Mouse (Mus musculus) cerebral cortex, adult 2 months (tissue): Measurements from ENCODE around the gene Foxc1.

Source experiments
- WGBS: fragments of 180-500 bp; shearing (Covaris S2); methylation state at CpG from one replicate; pipeline ENCODE4 v1.1.7; 2018; 5-methylcytosine and 5-hydroxymethylcytosine counted together

Foxc1 gene

DNA sequence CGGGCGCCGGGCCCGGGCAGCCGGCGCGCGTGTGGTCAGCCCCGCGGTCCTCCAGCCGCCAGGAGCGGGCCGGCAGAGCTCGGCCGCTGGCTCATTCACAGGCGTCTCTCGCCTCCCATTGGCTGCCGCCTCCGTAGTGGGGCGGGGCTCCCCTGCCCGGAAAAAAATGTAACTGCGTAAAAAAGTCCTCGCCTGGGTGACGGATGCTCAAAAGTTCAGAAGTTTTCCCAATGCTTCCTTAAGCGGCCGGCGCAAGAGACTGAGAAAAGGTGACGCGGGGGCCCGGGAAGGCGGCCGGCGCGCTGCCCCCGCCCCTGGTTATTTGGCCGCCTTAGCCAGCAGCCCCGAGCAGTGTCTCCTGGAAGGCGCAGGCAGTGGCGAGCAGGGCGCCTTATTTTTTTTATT is at the start of gene Foxc1:
TSS of gene Foxc1 (plus strand) at position 206 of the 405 bp plus-strand sequence.
- under 1% methylated on average over 40 of the region's 40 CpGs for WGBS

DNA sequence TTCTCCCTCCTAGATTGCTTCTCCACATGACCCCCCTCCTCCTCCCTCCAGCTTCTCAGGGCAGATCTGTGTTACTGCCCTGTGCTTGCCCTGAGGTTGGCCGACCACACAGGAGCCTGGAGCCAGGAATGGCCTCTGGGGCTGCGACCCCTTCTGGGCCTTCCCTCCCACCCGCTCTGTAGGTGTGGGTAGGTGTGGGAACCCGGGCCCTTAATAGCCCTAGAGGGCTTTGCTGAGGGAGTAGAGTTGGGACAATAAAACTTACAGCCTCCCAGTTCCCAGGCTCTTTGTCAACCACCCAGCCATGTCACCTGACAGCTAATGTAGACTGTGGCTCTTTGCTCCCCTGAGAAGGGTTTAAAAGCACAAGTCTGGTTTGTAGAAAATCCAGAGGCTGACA is 46.0 kb upstream of the Foxc1 start:
- 65% methylated on average over 4 of the region's 4 CpGs for WGBS

DNA sequence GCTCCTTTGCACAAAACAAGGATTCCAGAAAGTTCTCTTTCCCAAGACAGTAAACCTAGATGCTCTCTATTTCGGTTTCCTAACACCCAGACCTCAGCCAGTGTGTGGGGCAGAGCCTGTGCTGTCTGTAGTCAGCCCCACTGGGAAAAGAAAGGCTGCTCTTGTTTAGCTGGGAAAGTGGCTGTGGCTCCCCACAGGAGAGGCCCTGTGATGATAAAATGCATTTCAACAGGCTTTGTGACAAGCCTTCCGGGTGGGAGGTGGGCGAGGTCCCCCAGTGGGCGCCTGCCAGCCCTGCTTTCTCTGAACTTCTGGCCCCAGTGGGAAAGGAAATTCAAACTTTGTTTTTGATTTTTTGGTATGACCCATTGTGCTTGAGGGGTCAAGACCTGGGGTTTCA is 45.4 kb upstream of the Foxc1 start:
- 61% methylated on average over 4 of the region's 4 CpGs for WGBS

DNA sequence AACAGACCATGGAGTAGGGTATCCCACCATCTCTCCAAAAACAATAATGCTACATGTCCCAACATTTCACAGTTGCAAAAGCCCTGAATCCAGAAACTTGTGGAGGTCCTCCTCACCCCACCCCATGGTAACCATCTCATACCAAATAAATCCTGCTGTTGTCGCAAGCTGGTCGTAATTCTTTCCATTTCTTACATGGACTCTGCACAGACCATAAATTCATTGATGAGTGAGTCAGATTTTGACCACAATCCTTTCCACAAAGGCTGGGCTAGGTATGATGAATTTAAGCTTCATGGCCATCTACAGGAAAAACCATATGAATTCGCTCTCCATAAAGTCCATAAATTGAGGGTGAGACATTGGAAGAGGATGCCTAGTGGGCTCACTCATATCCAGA is 42.0 kb upstream of the Foxc1 start:
- 96% methylated on average over 3 of the region's 3 CpGs for WGBS

DNA sequence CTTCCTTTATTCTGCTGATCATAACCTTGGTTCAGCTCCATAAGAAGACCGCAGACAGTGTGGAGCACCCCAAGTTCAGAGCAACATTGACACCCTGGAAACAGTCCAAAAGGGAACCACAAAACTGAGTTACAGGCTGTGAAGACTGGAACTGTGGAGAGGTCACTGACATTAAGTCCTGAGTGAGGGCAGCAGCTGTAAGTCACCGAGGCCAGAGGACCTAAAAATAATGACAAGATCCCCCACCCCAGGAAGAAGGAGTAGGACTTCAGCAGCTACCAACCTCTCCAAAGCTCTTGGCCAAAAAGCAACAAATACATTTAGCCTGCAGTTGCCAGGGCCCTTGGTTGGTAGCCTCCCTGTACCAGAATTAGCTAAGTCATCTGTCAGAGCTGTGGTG is 40.9 kb upstream of the Foxc1 start:
- WGBS = 85% methylated on average over 2 of the region's 2 CpGs

DNA sequence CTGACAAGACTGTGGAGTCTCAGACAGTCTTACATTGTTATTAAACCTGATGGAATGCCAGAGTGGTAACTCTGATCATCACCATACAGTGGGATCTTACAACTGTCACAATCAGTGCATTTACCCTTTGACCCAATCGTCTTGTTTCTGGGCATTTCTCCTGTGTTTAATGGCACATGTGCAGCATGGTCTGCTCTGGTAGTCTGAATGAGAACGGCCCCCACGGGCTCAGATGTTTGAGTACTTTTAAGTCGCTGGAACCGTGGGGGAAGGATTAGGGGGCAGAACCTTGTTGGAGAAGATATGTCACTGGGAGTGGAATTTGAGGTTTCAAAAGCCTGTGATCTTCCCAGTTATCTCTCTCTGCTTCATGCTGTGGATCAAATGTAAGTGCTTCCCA is 33.6 kb upstream of the Foxc1 start:
- 90% methylated on average over 5 of the region's 5 CpGs for WGBS

DNA sequence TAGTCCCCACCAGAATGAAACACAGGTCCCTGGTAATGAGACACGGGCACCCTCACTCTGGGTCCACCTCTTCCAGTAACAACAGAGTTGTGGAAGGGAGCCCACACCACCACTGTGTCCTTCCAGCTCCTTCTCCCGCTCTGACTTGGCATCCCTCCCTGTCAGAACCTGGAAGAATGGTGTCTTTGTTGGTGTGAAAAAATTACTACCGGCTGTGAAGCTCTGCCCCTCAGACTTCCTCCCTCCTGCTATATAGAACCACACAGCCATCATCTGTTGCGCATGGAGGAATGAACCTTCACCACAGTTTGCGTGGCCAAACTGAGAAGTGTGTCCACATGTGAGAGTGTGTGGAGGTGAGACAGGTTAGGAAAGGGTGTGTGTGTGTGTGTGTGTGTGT is 30.7 kb upstream of the Foxc1 start:
- 49% methylated on average over 5 of the region's 5 CpGs for WGBS

DNA sequence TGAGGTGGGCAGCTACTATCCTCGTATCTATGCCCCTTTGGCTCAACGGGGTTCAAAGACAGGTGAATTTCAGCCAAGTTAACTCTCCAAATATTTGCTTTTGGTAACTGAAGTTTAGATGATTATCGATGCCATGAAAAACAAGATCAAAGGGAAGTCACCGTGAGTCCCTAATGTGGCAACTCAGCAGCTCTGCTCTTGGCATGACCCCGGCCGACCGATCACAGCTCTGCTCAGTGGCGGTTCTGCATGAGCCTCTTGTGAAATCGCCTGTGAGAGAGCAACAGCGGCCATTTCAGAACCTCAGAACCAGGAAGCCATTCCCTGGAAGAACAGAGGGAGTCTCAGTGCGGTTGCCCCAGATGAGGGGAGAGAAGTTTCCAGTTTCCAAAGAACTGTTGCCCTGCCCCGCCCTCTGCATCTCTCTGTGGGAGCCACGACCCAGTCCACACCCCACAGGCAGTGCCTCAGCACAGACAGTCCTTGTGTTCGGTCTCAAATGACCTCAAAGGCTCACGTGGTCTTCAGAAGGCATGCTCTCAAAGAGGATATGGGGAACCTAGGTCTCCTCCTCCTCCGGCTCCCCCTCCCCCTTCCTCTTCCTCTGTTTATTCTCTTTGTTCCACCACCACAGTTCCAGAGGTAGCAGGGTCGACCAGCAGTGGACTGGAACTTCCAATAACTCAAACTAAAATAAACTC is 27.0 kb upstream of the Foxc1 start:
- 75% methylated on average over 17 of the region's 17 CpGs for WGBS

DNA sequence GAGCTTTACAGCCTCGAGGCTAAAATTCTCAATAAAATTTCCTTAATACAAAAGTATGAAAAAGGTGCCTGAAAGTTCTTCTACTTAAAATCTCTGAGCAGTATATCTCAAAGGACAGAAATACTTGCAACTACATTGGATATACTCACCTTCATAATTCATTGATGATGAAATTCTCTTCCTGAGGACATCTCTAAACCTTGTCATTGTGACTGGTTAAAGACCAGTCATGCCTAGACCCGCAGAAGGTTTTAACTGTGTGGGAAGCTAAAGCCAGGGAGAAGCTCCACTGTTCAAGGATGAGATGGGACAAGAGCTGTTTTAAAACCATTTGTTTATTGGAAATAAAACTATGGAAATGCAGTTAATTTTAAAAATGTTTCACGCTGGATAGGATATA is 26.1 kb upstream of the Foxc1 start:
- WGBS = 89% methylated on average over 3 of the region's 3 CpGs

DNA sequence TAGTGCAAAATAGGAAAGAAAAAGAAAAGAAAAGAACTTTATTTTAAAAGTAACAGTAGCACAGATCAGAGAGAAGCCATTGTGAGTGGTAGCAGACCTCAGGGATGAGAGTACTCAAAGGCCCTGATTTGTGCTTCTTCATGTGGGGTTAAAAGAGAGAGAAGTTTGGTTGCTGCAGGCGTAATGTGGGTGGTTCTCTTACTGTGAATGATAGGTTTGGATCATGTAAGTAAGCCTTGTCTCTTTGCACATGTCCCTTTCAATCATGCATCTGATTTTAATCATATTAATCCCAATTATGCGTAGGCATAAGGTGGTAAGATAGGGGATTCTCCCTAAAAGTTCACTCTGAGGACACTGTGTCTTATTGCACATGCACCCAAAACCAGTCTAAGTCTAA is 24.4 kb upstream of the Foxc1 start:
- 93% methylated on average over 2 of the region's 2 CpGs for WGBS

DNA sequence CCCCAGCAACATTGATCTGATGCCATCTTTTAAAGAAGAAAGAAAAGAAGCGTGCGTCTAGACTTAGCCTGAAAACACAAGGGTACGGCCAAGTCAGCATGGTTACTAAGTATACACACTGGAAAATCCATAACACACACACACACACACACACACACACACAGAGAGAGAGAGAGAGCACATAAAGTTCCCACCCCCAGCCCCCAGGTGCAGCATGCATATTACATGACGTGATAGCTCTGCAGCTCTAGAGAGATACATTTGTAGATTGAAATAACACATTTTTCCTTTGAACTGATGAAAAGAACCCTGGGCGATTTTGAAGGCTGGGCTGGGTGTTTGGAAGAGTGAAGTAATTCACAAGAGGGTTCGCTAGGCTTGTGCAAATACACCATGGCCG is 21.7 kb upstream of the Foxc1 start:
- 73% methylated on average over 7 of the region's 7 CpGs for WGBS

DNA sequence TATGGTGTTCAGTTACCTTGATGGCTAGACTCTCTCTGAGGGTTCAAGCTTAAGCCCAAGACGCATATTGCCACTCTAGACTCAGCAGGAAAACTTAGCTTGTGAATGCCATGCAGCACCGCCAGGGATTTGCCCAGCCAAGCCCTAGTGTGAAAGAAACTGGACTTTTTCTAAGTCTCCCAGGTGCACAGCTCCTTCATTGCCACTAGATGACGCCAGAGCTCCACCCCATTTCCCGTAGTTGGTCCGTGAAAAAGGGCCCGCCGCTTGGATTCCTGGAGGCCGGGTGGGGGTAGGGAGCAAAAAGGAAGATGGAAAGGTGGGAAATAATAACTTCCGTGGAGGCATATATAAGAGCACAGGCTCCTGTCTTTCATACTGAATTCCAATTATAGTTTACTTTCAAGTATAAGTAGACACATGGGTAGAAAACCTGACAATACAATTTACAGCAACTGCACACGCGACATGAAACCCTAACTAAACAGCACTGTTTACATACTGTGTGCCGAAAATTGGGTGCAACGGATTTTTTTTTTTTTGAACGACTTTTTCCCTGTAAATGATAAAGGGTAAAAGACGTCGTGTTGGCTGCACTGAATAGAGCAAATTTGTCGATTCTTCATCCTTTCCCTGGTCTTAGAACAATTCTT is 13.8 kb upstream of the Foxc1 start:
- WGBS = 17% methylated on average over 17 of the region's 17 CpGs

DNA sequence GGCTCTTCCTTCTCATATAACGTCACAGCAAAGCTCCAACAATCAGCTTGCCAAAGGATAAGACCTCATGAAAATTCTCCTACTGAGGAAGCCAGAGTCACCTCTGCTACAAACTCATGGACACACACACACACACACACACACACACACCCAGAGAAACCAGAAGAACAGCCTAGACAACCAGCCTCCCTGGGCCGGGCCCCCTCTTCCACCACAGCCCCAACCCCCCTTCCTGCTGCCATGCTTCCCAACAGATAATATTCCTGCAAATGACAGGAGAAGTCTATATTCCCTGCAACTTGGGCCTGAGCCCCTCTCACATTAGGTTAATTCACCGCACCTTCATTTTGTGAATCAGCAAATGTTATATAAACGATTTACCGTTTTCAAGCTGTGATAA is 13.3 kb upstream of the Foxc1 start:
- WGBS = 57% methylated on average over 5 of the region's 5 CpGs

DNA sequence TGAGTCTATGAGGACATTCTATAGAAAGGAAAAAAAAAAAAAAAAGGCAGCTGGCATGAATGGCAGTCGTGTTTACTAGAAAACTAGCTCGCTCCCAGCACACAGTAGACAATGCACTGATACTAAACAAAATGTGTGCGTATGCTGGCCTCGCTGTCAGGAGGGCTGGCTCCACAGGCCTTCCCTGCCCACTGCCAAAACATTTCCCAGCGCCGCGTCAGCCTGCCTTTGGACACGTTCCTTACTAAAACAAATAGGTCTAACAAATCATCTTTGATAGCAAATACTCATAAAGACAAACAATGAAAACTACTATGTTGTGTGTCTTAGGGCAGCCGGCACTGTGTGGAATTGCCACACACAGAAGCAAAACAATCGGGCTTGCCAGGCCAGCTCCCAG is 9.1 kb upstream of the Foxc1 start:
- WGBS = 42% methylated on average over 10 of the region's 10 CpGs

DNA sequence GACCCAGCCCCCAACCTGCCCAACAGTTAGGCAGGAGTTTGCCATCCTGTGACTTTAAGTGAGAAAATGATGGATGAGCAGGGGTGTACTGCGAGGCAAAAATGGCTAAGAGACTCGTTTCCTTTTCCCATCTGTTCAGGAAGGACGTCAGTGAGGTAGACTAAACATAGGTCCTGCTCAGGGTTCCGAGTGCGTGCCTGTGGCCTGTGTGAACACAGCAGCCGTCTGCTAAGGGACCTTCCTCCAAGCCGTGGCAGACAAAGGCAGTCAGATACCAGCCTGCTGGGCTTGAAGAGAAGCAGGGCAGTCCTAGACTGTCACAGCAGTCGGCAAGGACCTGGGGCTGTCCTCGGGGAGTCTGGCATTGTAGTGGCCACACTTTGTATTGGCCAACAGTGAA is 8.4 kb upstream of the Foxc1 start:
- 52% methylated on average over 9 of the region's 9 CpGs for WGBS

DNA sequence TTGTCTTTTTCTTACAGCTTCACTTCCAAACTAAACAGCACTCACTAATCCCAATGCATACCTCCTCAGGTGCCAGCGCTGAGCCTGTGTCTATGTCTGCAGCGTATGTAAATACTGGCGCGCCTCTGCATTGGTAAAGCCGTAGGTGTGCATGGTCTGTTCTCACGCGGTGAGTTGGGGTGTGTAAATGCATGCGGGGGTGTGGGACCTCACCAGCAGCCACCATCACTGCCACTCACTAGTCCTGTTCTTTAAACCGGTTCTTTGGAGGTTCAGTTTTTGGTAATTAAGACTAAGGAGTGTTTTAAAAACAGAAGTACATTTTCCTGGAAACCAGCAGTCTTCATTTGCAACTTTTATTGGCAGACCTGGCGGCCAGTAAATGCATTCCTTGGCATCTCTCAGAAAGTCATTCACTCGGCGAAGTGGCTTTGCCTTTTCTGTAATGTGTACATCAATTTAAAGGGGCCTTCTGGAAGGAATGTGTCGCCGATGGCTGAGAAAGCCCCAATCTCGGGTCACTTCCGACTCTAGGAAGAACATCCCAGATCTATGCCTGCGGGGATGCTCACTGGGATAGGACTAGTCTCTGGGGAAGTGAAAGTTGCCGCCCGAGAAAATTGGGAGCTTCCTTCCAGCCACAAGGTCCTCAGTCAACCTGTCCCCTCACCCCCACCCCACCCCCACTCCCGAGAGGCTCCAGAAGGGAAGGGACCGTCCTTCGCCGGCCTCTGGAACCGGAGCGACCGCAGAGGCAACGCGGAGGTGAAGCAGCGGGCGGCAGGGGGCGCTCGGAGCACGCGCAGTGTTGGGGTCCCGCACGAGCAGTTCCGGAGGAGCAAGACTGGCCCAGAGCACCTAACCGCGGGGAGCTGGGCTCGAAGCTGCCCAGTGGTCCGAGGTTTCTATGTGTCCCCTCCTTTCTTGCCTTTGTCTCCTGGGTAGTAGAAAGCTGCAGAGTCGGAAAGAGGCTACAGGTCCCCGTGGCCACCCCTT is 5.6 kb upstream of the Foxc1 start:
- 5% methylated on average over 43 of the region's 43 CpGs for WGBS

DNA sequence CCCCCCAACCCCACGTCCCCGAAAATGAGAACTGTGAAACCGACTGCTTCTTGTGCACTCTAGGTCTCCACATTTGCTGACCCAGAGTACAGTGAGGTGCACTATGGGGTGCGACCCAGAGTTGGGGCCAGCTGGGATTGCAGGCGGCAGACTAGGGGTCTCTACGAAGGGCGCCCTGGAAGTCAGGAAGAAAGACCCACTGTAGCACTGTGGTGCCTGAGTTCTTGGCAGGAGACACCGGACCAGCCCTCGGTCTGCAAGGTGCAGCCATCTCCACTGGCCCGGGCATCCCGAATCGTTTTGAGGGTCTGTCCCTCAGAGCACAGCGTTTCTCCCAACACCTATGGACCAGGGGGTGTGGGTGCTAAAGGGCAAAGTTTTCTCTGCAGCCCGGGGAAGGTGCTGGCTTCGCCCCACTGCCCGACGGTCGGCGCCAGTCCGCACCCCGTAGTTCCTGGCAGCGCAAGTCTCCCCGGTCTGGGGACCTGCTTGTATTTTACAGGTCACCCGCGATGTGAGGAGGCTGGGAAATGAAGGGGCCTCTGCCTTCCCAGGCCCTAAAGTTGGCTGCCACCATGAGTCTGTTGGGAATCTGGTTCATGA is 4.6 kb upstream of the Foxc1 start:
- WGBS = 16% methylated on average over 25 of the region's 25 CpGs

DNA sequence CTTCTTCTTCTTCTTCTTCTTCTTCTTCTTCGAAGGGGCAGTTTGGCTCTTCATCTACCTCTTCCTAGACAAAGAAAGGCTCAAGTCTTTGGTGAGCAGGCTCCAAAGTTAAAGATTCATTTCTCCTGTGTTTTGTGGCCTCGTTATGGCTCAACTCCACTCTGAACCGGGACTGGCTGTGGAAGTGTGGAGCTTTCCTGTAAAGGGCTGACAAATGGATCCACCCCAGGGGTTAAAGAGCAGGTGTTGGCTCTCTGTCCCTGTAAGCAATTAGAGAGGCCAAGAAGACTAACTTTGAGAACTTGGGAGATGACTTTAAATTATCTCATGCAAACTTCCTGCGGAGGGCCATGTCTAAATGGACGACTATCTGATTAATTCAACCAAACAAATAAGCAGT is 4.0 kb upstream of the Foxc1 start:
- 12% methylated on average over 5 of the region's 5 CpGs for WGBS

DNA sequence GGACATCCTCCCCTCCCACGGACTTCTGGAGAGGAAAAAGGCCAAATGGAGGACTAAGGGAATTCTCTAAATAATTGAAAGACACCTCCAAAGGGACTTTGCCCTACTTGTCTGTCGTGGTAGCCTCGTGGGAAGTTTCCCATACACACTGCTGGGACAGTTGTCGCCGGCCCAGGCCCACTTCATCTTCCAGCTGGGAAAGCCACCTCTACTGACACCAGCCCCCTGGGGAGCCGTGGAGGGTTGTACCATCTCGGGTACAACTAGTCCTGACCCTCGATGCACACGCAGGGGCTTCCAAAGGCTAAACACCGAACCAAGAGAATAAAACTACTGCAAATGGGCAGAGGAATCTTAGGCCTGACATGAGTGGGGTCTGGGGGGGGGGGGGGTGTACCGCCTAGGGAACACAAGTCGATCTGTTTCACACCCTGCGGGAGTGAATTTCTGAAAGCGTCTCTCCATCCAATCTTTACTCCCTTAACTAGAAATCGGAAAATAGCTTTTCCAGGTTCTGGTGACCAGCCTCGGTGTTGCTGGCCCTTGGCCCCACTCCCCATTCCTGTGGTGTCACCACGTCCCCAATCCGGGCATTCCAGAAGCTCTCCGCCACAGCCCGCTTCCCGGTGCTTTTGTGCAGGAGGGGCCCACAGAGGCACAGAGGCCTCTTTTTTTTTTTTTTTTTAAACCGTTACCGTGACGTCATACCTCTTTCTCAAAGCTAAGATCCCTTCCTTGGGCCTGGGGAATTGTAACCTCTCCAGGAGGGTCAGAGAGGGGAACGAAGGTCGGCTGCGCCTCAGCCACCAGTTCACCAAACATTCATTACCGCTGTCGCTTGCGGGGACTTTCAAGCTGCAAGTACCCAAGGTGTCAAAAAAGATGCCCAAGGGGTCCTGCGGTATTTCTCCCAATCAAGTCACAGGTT is 3.0 kb upstream of the Foxc1 start:
- 6% methylated on average over 31 of the region's 31 CpGs for WGBS

DNA sequence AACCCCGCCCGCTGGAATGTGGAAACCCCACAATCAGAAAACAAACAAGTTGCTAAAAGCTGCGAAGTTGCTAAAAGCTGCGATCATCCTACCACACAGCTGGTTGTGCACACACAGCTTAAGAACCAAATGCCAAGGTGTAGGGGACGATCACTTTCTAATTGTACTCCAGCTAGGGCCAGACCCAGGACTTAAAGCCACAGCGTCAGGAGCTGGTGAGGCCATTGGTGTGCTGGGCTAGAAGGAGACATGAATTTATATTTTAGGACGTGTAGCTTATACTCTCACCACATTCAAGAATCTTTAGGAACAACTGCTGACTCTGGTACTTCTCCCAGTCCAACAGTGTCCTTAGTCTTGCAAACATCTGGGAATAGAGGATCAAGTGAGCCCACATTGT is 1.9 kb upstream of the Foxc1 start:
- 12% methylated on average over 7 of the region's 7 CpGs for WGBS

DNA sequence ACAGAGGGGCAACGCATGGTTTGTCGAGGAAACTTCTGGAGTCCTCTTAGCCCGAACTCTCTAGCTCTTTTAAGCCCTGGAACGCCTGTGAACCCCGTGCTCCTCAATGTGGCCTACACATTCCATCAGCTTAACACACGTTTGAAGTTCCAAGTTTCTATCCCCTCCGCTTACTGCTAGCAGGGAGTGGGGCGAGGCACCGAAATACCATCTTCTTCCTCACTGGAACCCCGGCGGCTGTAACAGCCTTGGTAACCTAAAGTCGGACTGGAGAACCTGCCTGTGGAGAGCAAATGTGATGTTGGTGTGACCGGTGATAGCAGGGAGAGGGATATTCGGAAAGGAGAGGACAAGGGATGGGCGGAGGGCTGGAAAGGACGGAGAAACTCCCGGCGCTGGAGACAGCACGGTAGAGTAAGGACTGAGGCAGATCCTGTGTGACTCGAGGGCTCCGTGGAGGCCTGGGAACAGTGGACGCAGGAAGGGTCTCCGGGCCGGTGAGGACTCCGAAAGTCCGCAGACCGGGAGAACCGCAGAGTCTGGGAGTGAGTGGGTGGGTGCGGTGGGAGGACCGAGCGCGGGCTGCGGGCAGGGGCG is 504 bp upstream of the Foxc1 start:
- 11% methylated on average over 34 of the region's 34 CpGs for WGBS
